Mouse (Mus musculus): Measurements from ENCODE around the gene Notch1. TPM values are rescaled to one million over a fixed set of nuclear protein-coding genes. Genes with fewer than 3 reads are reported as not detected.

Notch1 gene
- total RNA-seq, 2 experiments from 2014 or later: 35.1 to 48.7 TPM

DNA sequence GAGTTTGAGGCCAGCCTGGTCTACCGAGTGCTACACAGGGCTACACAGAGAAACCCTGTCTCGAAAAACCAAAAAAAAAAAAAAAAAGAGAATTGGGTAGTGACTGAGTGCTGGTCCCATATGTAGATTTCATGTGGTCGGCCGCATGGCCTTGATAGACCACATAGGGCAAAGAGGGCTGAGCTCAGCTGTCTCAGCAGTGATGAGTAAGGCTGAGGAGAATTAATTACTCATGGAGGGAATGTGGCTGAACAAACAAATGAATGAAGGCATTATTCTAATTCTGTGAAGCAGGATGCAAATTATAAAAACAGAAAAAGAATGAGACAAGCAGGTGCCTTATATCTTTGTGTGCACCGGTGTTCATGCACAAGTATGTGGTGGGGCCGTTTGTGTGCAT lies 15.4 kb upstream of the Notch1 start:
- DNase-seq (ENCODE audit: low spot score in 2 of 2): no peak

GRCm38 (mm10) chr2:26529881-26530280 lies 13.4 kb upstream of the Notch1 start:
- no peak for DNase-seq (ENCODE audit: low spot score in 2 of 2)

DNA sequence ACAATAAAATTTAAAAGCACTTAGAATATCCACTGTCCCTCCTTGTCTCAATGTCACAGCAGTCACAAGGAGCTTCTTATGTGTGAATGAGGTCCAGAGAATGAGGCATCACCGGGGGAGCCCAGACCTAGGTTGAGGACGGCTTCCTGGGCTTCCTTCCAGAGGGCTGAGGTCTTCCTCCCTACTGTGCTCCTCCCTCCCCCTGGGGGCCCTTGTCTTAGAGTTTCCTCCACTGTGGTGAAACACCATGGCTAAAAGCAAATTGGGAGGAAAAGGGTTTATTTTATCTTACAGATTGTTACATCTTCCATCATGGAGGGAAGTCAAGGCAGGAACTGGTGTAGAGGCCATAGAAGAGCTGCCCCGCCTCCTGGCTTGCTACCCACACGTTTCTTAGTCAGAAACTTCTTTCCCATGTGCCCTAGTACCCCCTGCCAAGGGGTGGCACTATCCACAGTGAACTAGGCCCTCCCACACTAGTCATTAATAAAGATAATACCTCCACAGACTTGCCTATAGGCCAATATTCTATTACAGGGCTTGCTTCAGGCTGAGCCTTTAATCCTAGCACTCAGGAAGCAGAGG lies 12.8 kb upstream of the Notch1 start:
- no peak for DNase-seq (ENCODE audit: low spot score in 2 of 2)

GRCm38 (mm10) chr2:26526443-26527257 lies 10.2 kb upstream of the Notch1 start:
- DNase-seq (ENCODE audit: low spot score in 2 of 2): no peak

DNA sequence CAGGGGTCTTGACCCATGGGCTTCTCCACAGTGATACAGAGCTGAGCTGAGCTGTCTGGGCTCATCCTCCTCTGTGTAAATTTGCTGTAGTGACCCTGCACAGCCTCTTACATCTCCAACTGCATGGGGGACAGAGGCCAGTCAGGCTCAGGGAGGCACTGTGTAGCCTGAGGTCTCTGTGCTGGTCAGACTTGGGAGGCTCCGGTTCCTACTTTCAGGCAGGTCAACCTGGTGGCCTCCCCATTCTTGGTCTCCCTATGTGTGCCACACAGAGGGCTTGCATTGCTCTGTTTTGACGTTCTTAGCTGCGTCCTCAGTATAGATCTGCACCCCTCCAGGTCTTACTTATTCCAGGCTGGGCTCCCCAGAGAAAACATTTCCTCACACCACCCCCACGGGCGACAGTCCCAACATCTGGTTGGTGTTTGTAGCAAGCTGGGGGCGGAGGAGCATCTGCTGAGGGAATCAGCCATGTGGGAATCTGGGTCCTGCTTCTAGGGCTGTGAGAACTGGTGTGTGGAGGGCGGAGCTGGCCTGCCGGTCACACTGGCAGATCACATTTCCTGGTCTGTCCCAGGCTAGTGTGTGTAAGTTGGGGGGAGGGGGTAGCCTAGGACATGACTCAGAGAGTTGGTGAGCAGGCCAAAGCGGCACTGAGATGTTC lies 9.0 kb upstream of the Notch1 start:
- no peak for DNase-seq (ENCODE audit: low spot score in 2 of 2)

- no peak for DNase-seq (ENCODE audit: low spot score in 2 of 2)
Observed at GRCm38 (mm10) chr2:26522327-26522726, 5.9 kb upstream of the Notch1 start.

DNA sequence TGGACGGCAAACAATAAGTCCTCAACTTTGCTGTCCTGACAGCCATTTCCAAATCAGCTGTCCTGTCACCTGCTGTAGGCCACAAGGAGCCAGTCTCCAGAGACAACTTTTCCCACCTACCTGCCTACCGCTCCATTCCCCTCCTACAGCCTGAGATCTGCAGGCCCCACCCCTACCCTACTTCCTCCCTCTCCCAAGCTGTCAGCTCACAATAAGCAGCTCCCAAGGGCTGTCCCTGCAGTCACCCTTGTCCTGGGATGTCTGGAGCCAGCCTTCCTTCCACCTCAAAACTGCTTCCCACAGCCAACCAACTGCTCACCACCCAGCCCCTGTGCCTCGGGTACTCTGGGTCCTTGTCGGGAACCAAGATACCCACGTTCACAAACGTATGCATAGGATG lies 3.3 kb upstream of the Notch1 start:
- no peak for DNase-seq (ENCODE audit: low spot score in 2 of 2)

DNA sequence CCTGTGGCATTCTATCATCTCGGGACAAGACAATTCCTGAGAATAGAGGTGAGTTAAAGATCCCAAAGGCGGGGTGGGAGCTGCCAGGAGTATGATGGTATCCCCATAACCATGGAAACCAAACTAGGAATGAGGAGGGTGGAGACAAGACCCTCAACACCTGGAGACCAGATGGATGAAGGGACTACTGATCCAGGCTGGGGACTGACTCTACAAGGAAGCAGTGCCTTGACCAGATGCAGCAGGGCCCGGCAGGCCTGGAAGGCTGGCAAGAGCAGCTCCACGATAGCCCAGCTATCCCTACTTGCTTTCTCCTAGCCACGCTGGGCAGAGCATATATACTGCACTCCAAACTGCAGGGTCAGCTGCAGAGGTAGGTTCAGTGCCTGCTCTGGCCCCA lies 524 bp upstream of the Notch1 start:
- DNase-seq (ENCODE audit: low spot score in 2 of 2): no peak

GRCm38 (mm10) chr2:26515335-26515734 lies 1.1 kb downstream of the Notch1 start:
- DNase-seq (ENCODE audit: low spot score in 2 of 2): no peak

- no peak for DNase-seq (ENCODE audit: low spot score in 2 of 2)
Observed at GRCm38 (mm10) chr2:26513105-26513745, 3.2 kb downstream of the Notch1 start.

- DNase-seq (ENCODE audit: low spot score in 2 of 2): no peak
Observed at GRCm38 (mm10) chr2:26508661-26509060, 7.8 kb downstream of the Notch1 start.

DNA sequence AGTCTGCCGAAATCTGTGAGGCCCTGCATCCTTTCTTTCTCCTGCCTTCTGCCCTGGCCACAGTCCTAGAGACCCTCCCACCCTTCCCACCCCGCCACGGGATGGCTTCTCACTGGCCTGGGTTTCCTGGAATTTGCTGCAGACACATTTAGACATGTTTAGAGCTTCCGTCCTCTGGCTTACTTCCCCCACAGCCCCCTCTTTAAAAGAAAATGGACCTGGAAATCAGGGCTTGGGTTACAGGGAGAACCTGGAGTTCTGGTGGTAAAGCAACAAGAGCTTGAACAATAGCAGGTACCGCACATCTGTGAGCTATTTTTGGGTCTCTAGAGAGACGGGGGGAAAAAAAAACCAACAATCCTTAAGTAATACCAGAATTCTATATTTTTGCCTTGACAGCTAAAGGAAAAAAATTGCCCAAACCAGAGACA lies 8.5 kb downstream of the Notch1 start:
- DNase-seq (ENCODE audit: low spot score in 2 of 2): no peak

- peak; percentile 35 to 57 for DNase-seq (ENCODE audit: low spot score in 2 of 2)
Observed at GRCm38 (mm10) chr2:26507481-26507886, 9.0 kb downstream of the Notch1 start.

DNA sequence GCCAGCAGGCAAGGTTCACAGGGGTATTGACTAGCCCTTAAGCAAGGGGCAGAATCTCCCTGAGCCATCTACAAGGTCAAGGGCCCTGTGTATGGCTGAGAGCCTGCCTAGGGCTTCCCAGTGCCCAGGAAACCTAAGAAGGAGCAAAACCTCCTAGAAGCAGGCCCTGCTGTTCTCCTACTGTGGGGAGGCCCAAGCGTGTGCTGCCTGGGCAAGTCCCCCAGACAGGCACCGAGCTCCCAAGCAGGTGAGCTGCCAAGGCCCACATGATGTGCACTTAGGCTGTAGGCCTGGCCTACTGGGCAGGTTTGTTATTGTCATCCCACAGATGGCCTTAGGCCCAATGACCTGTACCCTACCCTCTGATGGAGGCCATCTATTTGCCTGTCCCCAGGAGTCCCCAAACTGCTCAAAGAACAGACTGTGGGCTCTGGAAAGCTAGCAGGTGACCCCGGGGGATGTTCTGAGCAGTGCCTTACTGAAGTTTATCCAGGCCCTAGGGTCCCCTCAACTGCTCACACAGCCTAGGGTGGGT lies 9.7 kb downstream of the Notch1 start:
- DNase-seq (ENCODE audit: low spot score in 2 of 2): no peak

- no peak for DNase-seq (ENCODE audit: low spot score in 2 of 2)
Observed at GRCm38 (mm10) chr2:26504772-26505480, 11.5 kb downstream of the Notch1 start.

DNA sequence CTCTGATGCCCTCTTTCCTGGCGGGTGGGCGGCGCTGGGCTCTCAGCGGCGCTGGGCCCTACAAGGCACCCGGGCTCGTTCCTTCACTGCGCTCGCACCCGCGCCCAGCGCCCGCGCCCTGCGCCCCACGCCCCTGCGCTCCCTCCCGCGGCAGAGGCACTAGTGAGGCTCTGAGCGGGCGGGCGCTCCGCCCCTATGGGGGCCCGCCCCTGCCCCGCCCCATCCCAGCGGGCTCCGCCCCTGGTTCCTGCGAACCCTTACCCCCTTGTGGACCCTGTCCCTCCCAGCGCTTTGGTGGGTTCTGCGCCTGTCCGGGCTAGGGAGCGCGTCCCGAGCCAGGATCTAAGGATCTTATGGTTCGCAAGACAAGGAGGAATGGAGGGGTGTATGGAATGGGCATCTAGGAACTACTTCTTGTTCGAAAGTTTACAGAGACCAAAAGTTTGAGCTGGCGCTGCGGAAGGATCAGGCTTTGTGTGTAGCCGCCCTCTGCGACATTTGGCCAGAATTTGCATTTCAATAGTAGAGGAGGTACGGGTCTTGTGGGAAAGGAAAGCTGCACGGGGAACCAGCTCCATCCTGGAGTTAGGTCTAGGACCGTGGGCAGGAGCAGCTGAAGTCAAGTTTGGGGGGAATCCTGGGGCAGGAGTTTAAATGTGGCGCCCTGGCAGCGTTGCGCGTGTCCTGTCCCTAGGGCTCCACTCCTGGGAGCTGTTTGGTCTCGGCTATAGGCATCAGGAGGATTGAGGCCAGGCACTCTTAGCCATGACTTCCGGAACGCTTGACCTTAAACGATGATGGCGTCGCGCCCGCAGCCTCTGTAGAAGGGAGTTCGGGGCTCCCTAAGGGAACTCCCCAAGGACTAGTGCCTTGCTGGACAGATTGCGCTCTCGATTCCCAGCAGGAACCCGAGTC lies 12.5 kb downstream of the Notch1 start:
- DNase-seq (ENCODE audit: low spot score in 2 of 2): peak; percentile 65 to 76

GRCm38 (mm10) chr2:26502863-26503631 lies 13.4 kb downstream of the Notch1 start:
- no peak for DNase-seq (ENCODE audit: low spot score in 2 of 2)

DNA sequence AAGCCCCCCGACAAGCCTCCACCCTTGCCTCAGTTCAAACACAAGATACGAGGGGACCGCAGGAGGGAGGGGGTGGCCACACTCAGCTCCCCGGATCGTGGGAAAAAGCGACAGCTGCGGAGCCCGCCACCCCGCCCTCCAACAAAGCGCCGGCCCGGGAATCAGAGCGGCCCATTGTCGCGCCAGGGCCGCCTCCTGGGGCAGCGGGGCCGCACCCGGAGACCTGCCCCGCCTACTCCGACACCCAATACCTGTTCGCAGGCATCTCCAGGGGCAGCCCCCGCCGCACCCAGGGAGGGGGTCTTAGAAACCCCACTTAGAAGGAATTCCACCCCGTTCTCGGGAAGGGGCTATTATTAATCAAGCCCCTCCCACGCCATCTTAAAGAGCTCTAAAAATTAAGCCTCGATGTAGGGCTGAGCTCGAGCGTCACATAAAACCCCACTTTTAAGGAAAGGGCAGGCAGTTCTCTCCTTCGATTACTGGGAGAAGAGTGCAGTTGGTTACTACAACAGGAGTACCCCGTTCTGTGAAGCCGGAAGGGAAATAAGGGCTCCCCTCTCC lies 14.1 kb downstream of the Notch1 start:
- no peak for DNase-seq (ENCODE audit: low spot score in 2 of 2)

Measured in adrenal gland, postnatal 4 days (tissue).